Mouse (Mus musculus) kidney, postnatal 14 days (tissue): ENCODE data around the gene Olfr790.

Experiments
- DNase-seq: peaks from one replicate; pipeline ENCODE4 v3.0.0; 2022; ENCODE audit warnings: mixed read lengths

The Olfr790 gene

GRCm38 (mm10) chr10:129498192-129498591, at the start of gene Olfr790:
Gene Olfr790 (plus strand): TSS chr10:129498492.
- DNase-seq: no peak

DNA sequence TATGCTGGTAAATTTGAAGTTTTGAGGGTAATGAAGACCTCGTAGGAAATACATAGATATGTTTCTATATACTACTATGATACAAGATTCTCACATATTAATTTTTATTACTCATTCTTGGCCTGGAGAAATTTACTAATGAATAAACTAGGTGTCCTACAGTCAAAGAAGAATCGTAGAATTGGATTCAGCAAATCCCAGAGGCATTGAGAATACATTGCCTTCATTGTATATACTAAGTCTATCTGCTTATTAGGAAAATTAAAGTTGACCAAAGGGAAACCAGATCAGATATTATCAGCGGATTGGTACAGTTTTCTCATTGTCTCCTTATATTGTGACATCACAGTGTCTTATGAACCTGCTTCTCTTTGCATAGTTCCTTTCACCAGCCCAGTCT, 36.7 kb upstream of the Olfr790 start, which contains the start of gene Olfr787:
TSS of gene Olfr787 (plus strand) at position 301 of the 400 bp plus-strand sequence.
- DNase-seq: no peak

- DNase-seq: no peak
Measured at GRCm38 (mm10) chr10:129470698-129471097, 27.6 kb upstream of the Olfr790 start, which contains the start of gene Olfr788. Gene Olfr788 (plus strand): TSS chr10:129470998.

GRCm38 (mm10) chr10:129473256-129473655, 25.0 kb upstream of the Olfr790 start:
- DNase-seq: no peak

GRCm38 (mm10) chr10:129473723-129474122, 24.6 kb upstream of the Olfr790 start:
- DNase-seq: no peak

GRCm38 (mm10) chr10:129484452-129484851, 13.8 kb upstream of the Olfr790 start, which contains the start of gene Olfr789:
Gene Olfr789 (plus strand): TSS chr10:129484752.
- no peak for DNase-seq

GRCm38 (mm10) chr10:129490101-129490500, 8.2 kb upstream of the Olfr790 start:
- no peak for DNase-seq

- no peak for DNase-seq
Measured at GRCm38 (mm10) chr10:129521492-129521891, 23.2 kb downstream of the Olfr790 start, which contains the start of gene Olfr791. Gene Olfr791 (plus strand): TSS chr10:129521792.

GRCm38 (mm10) chr10:129538862-129539261, 40.6 kb downstream of the Olfr790 start, which contains the start of gene Olfr792:
Gene Olfr792 (plus strand): TSS chr10:129539162.
- DNase-seq: no peak

DNA sequence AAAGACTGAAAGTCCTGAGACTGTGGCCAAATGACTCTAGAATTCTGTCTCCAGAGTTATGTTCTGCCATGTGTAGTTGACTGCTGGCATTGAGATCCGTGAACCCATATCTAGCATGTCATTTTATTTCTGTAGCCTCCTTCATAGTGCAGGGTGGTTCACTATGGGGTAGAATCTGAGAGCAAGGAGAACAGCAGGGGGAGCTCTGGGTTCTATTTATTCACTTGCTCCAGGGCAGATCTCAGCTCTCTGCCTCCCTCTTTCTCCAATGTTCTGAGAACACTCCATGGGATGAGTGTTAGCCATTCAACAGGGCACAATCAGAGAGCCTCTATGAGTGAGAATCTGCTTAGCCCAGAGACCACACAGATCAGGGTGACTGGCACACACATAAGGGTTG, 51.1 kb downstream of the Olfr790 start:
- peak; percentile 4 for DNase-seq
